Mouse (Mus musculus): Measurements from ENCODE around the gene Bri3bp.
"Not testable (repeated sequence)": the region's sequence is repeated elsewhere in the genome, so short reads cannot be mapped to it uniquely, and the experiment has no call there.

The Bri3bp gene

DNA sequence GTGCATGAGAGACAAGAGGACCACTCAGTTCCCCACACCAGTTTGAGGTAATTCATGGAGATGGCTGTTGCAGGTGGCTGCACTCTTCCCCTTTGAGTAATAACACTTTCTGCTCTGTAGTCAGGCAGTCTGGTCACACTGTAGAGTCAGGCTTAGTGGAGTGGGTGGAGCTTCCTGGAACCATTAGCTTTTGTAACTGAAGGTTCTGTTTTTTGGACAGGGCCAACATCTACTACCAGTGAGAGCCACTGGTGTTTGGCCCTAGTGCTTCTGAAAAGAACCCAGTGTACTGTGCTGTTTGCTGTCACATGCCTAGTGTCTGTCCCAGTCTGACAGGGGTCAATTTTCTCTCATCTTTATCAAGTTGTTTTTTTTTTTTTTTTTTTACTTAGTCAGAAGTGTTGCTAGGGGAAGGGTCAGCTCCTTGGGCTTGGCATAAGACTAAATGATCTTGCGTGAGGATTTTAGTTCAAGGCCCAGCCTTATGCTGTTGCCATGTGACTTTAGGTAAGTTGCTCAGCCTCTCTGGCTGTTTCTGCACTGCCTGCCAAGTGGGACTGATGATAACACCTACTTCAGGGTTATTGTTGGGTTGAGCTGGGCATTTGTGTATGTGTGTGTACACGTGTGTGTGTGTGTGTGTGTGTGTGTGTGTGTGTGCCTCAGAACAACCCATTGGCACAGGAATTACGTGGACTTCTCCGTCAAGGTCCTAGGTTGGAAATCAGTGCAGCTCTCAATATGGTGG is 43.8 kb downstream of the Bri3bp start:
- DNase-seq (ENCODE audit: low read depth, low spot score), result no peak

DNA sequence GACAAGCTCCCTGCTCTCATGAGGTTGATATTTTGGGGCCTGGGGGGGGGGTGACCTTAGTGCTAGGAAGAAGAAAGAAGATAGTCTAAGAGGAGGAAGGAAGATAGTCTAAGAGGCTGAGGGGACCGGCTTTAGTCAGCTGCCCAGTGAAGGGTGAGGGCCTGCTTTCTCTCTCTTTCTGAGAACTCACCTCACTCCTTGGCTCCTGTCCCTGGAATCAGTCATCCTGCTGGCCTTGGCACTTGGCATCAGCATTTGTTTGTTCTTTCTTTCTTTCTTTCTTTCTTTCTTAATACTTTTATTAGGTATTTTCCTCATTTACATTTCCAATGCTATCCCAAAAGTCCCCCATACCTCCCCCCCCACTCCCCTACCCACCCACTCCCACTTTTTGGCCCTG is 44.7 kb downstream of the Bri3bp start:
- DNase-seq (ENCODE audit: low read depth, low spot score), result no peak

DNA sequence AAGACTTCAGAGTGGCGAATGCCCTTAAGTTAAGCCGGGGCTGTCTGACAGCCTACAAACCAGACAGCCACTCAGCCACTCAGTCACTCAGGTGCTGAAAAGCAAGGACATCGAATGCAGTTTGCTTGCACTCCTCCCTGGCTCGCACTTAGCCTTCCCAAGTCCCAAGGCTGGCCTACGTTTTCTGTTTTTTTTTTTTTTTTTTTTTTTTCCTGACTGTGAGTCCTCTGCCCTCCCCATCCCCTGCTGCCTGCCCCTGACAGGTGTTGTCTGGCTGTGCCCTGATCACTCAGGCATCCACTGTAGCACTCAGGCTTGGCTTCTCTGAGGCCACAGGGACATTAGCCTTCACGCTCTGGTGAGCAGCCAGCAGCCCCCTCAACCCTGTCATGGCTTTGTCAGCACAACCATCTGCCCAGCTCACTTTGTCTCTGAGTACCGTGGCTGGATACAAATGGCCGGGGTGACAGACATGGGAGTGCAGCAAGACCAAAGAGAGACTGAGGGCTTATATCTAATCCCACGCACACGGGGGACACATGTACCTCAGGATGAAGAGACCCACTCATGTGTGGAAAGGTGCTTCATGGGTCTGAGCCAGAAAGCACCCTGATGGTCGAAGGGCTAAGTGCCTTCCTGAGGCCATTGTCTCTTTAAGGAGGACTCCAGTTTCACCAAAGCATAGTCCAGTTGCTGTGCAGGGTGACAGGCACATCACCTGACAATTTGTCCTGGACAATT is 46.2 kb downstream of the Bri3bp start:
- DNase-seq (ENCODE audit: low read depth, low spot score), result no peak

DNA sequence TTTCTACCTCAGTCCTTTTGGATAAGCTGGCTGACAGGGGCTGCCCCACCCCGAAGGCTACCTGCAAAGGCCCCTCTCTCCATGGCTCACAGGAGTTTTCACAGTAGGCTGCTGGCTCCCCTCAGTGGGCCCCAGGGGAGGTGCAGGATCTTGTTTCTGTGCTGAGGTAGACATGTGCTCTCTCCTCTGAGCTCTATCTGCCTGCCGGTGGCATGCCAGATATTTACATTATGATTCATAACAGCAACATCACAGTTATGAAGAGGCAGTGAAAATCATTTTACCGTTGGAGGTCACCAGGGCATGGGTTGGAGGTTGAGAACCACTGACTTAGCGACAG is 46.7 kb downstream of the Bri3bp start:
- no peak for DNase-seq (ENCODE audit: low read depth, low spot score)

DNA sequence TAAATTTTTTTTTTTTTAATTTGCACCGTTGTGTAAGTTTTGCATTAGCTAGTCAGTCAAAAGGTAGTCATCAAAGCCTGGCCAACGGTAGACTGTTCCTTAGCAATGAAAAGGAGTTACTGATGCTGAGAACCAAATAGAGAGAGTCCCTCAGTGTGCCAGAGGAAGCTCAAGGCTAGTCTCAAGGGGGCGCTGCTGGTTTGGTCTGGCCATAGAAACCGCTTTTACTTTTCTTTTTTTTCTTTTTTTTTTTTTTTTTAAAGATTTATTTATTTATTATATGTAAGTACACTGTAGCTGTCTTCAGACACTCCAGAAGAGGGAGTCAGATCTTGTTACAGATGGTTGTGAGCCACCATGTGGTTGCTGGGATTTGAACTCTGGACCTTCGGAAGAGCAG is 47.6 kb downstream of the Bri3bp start:
- not testable (repeated sequence) for DNase-seq (ENCODE audit: low read depth, low spot score)

DNA sequence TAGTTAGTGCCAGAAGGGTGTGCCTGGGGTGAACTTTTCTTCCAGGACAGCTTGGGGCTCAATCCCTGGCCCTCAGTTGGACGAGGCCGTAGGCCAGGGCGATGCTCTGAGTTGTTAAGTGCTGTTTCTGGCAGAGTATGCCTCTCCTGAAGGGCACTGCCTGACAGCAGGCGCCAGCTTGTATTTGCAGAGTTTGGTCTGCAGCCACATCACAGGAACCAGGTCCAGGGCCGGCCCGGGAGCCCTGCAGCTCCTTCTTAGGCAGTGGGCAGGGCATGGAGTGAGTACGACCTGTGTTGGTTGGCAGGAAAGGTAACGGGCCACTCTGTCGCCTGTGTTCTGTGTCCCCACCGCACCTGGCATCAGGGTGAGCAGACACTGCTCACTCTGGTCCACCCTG is 49.7 kb downstream of the Bri3bp start:
- no peak for DNase-seq (ENCODE audit: low read depth, low spot score)

DNA sequence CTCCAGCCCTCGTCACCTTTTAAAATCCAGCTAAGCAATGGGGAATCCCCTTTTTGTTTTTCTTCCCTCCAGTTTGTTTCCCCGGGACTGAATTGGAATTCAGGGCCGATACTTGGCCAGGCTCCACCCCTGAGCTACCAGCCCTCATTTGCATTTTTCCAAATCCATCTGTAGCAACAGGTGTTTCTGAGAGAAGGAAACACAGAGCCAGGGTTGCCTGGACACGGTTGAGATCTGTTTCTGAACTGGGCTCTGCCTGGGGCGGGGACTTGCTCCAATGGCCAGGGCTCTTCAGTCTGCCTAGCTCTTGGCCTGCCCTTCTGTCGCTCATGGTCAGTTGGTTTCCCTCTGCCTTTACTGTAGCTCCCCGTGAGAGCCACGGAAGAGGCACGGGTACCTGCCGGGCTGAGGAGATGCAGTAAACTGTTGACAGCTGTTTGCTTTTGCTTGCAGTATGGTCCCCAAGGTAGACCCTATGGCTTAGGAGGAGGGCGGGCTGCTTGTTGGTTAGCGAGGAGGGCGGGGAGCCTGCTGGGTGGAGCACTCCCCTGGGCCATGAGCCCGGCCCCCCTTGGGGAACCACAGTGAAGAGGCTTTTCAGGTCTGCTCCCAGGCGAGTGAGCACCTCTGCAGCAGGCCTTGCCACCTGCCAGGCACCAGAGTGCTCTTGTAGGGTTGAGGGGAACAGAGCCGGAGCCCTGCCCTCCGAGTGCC is 51.2 kb downstream of the Bri3bp start:
- no peak for DNase-seq (ENCODE audit: low read depth, low spot score)

DNA sequence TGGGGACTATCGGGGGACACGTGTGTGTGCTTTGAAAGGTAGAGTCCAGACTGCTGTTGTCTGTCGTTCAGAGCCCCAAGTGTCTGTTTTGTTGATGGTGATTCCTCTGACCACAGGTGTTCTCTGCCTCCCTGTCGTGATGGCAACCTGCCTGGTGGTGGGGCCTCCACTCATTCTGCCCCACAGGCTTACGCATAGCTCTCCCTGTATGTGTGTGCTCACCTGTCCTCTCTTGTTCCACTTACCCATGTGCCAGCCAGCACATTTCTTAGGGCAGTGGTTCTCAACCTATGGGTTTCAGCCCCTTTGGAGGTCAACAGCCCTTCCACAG is 51.7 kb downstream of the Bri3bp start:
- no peak for DNase-seq (ENCODE audit: low read depth, low spot score)

DNA sequence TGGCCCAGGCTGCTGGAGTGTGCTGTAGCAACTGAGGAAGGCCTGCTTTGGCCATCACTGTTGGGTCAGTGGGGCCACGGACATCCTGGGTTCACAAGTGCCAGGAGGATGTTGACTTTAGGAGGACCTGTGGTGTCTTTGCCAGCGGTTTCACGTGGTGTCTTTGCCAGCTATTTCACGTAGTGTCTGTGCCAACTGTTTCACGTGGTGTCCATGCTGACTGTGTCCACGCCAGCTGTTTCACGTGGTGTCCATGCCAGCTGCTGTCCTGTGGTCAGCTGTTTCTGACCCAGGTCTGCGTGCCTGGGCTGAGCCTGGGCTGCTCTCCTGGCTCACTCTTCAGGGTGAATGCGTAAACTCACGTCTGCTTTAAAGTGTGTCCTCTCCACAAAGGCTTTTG is 54.3 kb downstream of the Bri3bp start:
- DNase-seq (ENCODE audit: low read depth, low spot score), result no peak

DNA sequence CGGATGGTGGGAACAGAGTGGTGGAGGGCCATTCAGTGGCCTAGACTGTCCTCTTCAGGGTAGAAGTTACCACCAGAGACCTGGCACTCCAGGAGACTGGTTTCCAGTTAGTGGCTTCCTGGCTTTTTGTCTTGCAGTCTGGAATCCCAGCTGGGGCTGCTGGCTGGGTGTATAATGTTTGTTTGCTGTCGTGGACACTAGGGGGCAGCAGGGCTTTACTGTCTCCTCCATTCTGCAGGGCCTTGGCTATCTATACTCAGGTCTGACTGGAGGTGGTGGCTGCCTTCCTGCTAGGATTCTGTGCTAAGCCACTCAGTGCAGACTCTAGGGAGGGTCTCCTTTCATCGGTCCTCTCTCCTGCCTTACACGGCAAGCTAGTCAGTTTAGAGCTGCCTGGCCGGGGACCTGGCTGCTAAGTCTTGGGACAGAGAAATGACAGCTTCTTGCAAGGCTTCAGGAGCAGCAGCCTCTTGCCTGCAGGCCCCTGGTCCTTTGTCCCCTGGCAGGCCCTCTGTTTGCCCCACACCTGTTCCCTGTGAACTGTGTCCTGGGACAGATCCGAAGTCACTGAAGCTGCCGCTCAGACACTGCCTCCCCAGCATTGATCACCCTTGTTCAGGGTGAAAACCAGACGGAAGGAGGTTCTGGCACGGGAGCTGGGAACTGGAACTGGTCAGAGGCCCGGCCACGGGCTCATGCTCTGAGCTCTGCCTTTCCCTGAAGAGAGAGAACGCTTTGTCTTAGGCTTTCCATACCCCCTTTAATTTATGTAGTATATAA is 56.6 kb downstream of the Bri3bp start:
- no peak for DNase-seq (ENCODE audit: low read depth, low spot score)

DNA sequence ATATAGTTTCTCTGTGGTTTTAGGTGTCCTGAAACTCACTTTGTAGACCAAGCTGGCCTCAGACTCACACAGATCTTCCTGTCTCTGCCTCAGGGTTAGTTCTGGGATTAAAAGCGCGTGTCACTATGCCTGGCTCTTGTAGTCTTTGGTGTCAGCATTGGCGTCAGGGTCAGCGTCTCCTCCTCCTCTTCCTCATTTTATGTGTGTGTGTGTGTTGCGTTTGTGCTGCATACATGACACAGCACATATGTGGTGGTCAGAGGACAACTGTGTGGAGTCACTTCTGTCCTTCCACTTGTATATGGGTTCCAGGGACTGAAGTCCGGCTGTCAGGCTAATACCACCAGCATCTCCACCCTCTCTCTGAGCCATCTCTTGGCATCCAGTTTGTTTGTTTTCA is 60.1 kb downstream of the Bri3bp start:
- no peak for DNase-seq (ENCODE audit: low read depth, low spot score)

DNA sequence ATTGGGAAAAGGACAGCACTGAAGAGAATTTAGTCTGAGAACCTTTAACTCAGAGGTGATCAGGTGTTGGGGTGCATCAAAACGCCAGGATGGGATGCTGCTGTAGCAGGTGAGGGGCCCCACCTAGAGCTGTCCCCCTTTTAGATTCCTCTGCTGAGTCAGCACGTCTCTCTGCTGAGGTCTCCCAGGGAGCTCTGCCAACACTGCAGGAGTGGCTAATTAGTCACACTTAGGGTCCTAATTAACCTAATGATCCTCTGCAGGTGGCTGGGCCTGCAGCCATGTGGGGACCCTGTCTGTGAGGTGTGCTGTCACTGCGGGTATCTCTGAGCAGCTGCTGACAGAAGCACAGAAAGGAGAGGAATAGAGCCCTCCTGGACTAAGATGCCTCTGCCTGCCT is 60.8 kb downstream of the Bri3bp start:
- DNase-seq (ENCODE audit: low read depth, low spot score), result no peak

DNA sequence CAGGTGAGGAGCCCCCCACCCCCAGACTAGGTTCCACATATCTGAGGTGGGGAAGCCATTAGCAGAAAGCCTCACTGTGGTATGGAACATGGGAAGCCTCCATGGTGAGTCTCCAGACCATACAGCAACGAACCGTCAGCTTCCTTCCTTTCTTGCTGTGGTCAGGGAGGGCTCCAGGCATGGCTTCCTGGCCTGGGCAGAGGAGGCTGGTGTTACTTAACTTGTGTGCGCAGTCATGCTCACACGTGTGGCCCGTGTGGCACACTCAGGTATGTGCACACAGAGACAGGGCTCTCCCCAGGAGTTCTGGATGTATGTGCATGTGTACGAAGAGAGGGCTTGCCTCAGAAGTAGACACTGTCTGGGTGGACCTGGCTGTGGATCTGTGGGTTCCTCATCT is 62.3 kb downstream of the Bri3bp start:
- no peak for DNase-seq (ENCODE audit: low read depth, low spot score)

DNA sequence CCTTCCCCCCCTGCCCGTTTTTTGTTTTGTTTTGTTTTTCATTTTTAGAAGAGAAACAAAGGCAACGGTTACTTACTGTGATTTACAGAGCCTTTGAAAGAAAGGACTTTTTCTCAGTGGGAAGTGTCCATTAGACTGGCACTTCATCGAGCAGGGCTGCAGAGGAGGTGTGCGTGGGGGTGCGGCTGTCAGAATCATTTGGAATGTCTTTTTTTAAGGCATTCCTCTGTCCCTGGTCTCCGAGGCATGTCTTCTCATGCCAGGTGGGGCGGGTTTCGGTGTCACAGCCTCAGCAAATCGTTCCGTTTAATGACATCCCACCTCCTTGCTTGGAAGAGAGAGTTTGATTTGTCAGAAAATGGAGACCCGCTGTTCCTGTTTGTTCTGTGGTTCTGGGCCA is 63.3 kb downstream of the Bri3bp start:
- no peak for DNase-seq (ENCODE audit: low read depth, low spot score)

DNA sequence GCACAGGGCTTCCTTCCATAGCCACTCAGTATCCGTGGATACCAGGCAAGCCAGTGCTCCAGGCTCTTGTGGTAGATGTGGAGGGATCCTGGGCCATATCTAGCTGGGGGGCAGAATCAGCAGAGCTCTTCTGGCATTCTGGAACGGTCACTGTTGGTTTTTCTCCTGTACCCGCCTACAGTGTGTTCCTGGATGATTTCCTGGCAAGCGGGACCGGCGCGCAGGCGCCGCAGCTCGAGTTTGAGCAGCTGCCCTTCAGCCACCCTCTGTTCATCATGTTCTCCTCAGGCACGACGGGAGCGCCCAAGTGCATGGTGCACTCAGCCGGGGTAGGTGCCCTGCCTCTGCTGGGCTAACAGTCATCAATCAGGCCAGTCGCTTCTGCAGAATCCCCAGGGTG is 64.6 kb downstream of the Bri3bp start:
- no peak for DNase-seq (ENCODE audit: low read depth, low spot score)

DNA sequence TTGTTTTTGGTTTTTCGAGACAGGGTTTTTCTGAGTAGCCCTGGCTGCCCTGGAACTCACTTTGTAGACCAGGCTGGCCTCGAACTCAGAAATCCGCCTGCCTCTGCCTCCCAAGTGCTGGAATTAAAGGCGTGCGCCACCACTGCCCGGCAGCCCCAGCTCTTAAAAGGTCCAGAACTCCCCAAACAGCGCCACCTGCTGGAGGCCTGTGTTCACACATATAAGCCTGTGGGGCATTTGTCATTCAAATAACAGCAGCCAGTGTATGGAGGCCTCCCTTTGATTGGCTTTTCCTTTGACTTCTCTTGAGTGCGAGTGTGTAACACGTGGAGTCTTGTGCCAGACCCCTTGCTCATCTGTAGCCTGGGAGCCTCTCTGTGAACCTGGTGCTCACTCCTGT is 66.2 kb downstream of the Bri3bp start:
- DNase-seq (ENCODE audit: low read depth, low spot score), result no peak

DNA sequence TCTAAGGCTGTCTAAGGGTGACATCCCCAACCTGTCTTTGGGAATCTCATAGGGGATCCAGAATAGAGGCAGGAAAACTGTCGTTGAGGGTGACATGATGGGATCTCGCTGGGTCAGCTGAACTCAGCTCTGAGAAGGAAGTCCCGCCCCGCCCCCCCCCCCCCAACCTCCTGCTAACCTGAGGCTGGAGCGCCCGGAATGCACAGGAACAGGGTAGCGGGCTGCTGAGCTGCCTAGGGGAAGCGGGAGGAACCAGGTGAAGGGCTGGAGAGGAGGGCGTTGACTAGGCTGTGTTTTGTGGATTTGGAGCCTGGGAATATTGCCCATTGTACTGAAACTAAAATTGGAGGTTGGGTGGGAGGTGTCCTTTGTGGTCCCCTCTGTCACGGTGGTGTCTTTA is 66.6 kb downstream of the Bri3bp start:
- DNase-seq (ENCODE audit: low read depth, low spot score), result no peak

DNA sequence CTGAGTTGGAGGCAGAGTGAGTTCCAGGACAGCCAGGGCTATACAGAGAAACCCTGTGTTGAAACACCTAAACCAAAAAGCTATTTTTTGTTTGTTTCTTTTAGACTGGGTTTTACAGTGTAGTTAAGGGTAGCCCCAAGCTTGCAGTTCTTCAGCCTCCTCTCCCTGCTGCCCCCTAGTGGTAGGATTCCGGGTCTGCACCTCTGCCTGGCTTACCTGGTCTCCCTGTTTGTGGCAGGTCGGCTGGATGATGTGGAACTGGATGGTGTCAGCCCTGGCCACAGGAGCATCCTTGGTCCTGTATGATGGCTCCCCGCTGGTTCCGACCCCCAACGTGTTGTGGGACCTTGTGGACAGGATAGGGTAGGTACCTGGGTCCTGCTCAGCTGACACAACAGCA is 68.2 kb downstream of the Bri3bp start:
- no peak for DNase-seq (ENCODE audit: low read depth, low spot score)

Data from retina, adult 2 months (tissue).